Mouse (Mus musculus) gastrocnemius, adult 2 months (tissue): Measurements from ENCODE around the gene Ncbp3. TPM values are rescaled to one million over a fixed set of nuclear protein-coding genes. Genes with fewer than 3 reads are reported as not detected.

ENCODE experiments used
- DNase-seq: peaks from one replicate; pipeline ENCODE4 v3.0.0; 2022
- H3K27ac ChIP-seq: fragments of 200-600 bp; 2 replicates; pipeline ENCODE4 v1.8.1; 2022; ENCODE audit warnings: mild to moderate bottlenecking
- H3K4me3 ChIP-seq: fragments of 200-600 bp; 2 replicates; pipeline ENCODE4 v1.8.1; 2022; ENCODE audit warnings: mild to moderate bottlenecking, moderate library complexity
- CTCF ChIP-seq: fragments of 200-600 bp; IDR thresholded peaks from 2 replicates; pipeline ENCODE4 v1.8.1; 2022; ENCODE audit warnings: antibody characterized with exemption, mild to moderate bottlenecking, moderate library complexity
- intact Hi-C: fragments of 180-260 bp; cut with DNase I; formaldehyde crosslinking; loops from one replicate; pipeline ENCODE4 v1.15.1; 2025
- total RNA-seq, 2 experiments: library from RNA; stranded (reverse); gene quantifications; 2 replicates each; pipeline ENCODE4 v1.2.3; 2021

The Ncbp3 gene
- total RNA-seq, 2 experiments from 2014 or later, result 3.2 to 3.9 TPM

GRCm38 (mm10) chr11:73078615-73079014 lies 31.0 kb downstream of the Ncbp3 start:
- Histone ChIP-seq H3K27ac (no peak overlapping the region), H3K4me3 (no peak overlapping the region)
- no peak for TF ChIP-seq CTCF
- intact Hi-C loops, result no loop called here
- DNase-seq, result no peak

DNA sequence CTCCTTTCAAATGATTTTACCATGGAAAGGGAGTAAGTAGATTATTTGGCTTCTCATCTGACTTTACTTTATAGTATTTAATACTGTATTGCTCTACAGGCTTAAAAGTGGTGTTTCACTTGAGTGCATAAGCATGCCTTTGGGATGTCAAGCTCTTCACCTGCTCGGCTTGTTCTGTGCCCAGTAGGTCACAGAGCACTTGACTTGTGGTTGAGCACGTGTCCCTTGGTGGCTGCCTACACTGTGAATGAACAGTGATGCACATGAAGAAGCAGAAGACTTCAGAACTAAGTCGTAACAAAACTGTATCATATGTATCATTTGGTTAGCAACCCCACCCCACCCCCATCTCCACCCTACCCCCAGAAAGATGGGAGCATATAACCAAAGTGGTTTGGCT lies 32.7 kb downstream of the Ncbp3 start:
- TF ChIP-seq CTCF, result no peak
- DNase-seq, result no peak
- intact Hi-C loops, result no loop called here
- Histone ChIP-seq H3K27ac (no peak overlapping the region), H3K4me3 (no peak overlapping the region)

- no peak for TF ChIP-seq CTCF
- Histone ChIP-seq H3K27ac (peak overlapping the region; percentile 13; the same call in 1 of the 2 replicates), H3K4me3 (no peak overlapping the region)
- DNase-seq, result no peak
- intact Hi-C loops, result no loop called here
Observed at GRCm38 (mm10) chr11:73084303-73084702, 36.7 kb downstream of the Ncbp3 start.

- intact Hi-C loops, result no loop called here
- Histone ChIP-seq H3K27ac (peak overlapping the region; percentile 13), H3K4me3 (no peak overlapping the region)
- TF ChIP-seq CTCF, result no peak
- no peak for DNase-seq
Observed at GRCm38 (mm10) chr11:73084804-73085231, 37.2 kb downstream of the Ncbp3 start.

DNA sequence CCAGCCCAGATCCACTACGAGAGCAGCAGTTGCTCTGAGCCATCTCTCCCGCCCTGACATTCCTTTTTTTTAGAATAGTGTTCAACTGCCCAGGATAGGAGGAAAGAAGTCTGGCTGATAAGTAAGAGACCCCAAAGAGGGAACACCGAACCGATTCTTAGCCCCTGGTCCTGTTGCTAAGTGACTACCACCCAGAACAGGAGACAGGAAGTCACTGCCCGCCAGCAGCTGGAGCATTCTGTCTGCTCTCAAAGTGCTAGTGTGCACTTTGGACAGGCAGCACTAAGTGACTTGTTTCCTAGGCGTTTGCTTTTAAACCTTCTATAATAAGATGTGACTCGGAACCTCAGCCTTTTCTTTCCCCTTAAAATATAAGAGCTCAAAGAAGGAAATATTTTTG lies 37.8 kb downstream of the Ncbp3 start:
- no peak for TF ChIP-seq CTCF
- intact Hi-C loops, result no loop called here
- H3K27ac ChIP-seq, result peak overlapping the region; percentile 13
- H3K4me3 ChIP-seq, result no peak overlapping the region
- no peak for DNase-seq

- intact Hi-C loops, result no loop called here
- no peak for TF ChIP-seq CTCF
- H3K27ac ChIP-seq, result no peak overlapping the region
- no peak for DNase-seq
- H3K4me3 ChIP-seq, result no peak overlapping the region
Observed at GRCm38 (mm10) chr11:73087700-73088480, 40.3 kb downstream of the Ncbp3 start.

DNA sequence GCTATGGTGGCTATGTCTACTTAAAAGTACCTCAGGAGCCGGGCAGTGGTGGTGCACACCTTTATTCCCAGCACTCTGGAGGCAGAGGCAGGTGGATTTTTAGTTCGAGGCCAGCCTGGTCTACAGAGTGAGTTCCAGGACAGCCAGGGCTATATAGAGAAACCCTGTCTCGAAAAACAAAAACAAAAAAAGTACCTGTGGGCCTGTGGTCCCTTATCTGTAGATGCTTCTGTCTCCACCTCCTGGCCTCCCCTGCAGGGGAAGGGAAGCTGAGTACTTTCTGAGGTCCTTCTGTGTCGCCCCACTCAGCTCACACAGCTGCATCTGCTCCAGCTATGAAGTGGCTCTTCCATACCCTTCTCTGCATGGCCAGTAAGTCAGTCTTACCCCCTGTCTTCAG lies 42.7 kb downstream of the Ncbp3 start, which contains the start of gene Itgae:
TSS of gene Itgae (plus strand) at position 301 of the 400 bp plus-strand sequence.
- Histone ChIP-seq H3K27ac (no peak within 1 kb of the TSS), H3K4me3 (no peak within 1 kb of the TSS)
- no peak for TF ChIP-seq CTCF
- no peak for DNase-seq
- intact Hi-C loops, result no loop called here

- TF ChIP-seq CTCF, result no peak
- Histone ChIP-seq H3K27ac (no peak overlapping the region), H3K4me3 (no peak overlapping the region)
- no peak for DNase-seq
- intact Hi-C loops, result no loop called here
Observed at GRCm38 (mm10) chr11:73090826-73091225, 43.2 kb downstream of the Ncbp3 start.

DNA sequence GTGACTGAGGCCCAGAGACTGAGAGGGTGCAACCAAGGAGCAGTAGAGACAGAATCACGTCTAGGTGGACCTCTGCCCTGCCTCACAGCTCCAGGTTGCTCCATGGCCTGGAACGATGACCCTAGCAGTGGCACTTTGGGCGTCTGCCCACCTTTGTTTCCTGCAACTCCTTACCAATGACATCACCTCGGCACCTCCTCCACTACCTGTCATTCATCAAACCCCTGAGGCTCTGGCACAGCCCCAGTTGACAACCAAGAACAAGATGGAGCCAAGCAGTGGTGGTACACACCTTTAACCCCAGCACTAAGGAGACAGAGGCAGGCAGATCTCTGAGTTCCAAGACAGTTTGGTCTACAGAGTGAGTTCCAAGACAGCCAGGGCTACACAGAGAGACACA lies 44.5 kb downstream of the Ncbp3 start:
- Histone ChIP-seq H3K4me3 (no peak overlapping the region), H3K27ac (no peak overlapping the region)
- intact Hi-C loops, result no loop called here
- no peak for DNase-seq
- no peak for TF ChIP-seq CTCF

DNA sequence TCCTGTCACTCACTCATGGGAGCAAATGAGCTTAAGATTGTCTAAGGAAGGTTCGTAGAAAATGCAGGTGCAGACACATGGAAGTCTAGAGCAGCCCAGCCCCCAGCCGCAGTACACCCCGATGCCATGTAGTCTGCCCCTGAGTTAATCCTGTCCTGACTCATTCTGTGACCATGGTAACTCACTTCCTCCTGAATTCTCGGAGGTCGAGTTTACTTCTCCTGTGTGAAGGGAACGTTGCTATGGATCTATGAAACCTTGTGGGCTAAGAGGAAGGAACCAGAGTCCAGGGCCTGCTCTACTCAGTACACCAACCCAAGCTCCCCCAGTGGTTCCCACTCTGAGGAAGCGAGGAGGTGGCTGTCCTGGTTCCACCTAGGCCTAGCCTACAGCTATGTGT lies 45.3 kb downstream of the Ncbp3 start:
- Histone ChIP-seq H3K27ac (no peak overlapping the region), H3K4me3 (no peak overlapping the region)
- DNase-seq, result no peak
- intact Hi-C loops, result no loop called here
- no peak for TF ChIP-seq CTCF

DNA sequence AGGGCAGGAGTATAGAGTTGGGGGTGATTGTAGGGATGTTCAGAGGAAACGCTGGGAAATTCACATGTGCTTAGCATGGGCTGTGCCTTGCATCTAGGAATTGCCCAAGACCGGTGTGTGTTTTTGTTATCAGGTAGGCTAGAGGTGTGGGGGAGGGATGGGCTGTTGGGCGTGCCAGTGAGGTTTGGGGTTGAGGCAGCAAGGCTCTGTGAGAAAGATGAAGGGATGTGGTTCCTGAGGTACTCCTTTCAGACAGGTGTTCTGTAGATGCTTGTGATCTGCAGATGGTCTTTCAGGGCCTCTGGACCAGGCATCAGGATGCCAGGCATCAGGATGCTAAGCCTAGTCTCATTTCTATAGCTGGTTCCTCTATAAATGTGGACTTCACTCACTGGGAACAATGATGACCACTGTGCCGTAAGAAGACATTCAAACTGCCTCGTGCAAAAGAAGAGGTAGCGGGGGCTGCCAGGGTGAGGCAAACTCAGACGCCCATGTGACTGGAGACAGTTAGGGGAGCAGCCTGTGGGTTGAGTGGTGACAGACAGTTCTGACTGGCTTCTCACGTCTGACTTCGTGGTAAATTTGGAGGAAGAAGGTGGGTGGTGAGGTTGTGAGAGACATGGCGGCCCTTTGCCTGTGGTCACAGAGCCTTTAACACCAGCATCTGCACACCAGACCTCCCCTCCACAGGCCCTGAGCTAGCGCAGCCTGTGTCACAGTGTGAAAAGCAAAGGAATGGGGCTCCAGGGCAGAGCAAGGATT lies 46.8 kb downstream of the Ncbp3 start:
- no peak overlapping the region for H3K27ac ChIP-seq
- DNase-seq, result no peak
- H3K4me3 ChIP-seq, result no peak overlapping the region
- TF ChIP-seq CTCF, result no peak
- intact Hi-C loops, result no loop called here

GRCm38 (mm10) chr11:73098860-73099259 lies 51.3 kb downstream of the Ncbp3 start:
- no peak overlapping the region for H3K4me3 ChIP-seq
- no peak for DNase-seq
- TF ChIP-seq CTCF, result no peak
- no peak overlapping the region for H3K27ac ChIP-seq
- intact Hi-C loops, result no loop called here

DNA sequence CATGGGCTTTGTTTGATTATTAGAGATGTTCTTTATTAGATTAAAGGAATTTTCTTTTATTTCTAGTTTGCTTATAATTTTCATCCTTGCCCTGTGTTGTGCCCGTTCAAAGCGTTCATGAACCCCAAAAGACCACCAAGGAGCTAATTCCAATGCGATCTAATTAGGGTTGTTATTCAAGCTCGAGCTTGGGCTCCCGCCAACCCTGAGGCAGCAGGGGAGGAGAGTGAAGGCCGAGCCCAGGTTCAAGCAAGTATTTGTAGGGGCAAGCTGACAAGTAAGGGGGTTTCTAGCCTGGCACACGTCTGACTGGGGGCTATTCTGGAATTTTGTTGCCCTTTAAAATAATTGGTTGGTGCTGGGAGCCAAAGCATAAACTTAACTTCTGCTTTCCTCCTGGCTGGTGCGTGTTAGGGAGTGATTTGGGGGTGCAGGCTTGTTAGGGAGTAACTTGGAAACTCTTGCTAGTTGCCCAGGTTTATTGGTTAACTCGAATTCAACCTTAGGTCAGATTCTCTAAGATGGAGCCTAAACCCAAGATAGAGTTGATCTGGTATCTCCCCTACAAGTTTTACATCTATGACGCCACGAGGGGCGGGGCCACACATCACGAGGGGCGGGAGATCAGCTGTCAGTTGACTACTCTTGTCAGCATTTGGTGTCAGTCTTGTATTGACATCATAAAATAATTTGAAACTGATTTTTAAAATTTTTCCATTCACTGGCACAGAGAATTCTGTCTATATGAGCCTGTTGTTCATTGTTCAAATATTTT lies 52.6 kb downstream of the Ncbp3 start:
- Histone ChIP-seq H3K27ac (no peak overlapping the region), H3K4me3 (no peak overlapping the region)
- no peak for TF ChIP-seq CTCF
- intact Hi-C loops, result no loop called here
- no peak for DNase-seq
